Mouse (Mus musculus) midbrain, embryonic 12.5 days (tissue): Measurements from ENCODE around the gene Vmn1r209. TPM values are rescaled to one million over a fixed set of nuclear protein-coding genes. Genes with fewer than 3 reads are reported as not detected.

Experiments used
- polyA plus RNA-seq: library from polyadenylated mRNA; unstranded; fragments of >200 nt; fragmentation: Nextera tagmentation; extraction: Ambion mirVana; gene quantifications from 2 replicates; pipeline ENCODE4 v1.2.1, GENCODE M21; 2016

Vmn1r209 gene
- polyA plus RNA-seq, 1 experiment from 2014 or later = not detected

Other genes with a start within 250 kb of the Vmn1r209 start
- gene Vmn1r205, start 216.7 kb downstream of the Vmn1r209 start, polyA plus RNA-seq = not detected in 2 replicates
- gene Vmn1r206, start 185.4 kb downstream of the Vmn1r209 start, polyA plus RNA-seq = not detected in 2 replicates
- not detected in 2 replicates for gene Vmn1r207-ps, start 80.1 kb downstream of the Vmn1r209 start, polyA plus RNA-seq
- gene Vmn1r208, start 32.3 kb downstream of the Vmn1r209 start, polyA plus RNA-seq = not detected in 2 replicates
- gene Vmn1r210, start 21.7 kb upstream of the Vmn1r209 start, polyA plus RNA-seq = not detected in 2 replicates
- not detected in 2 replicates for gene Vmn1r211, start 47.9 kb upstream of the Vmn1r209 start, polyA plus RNA-seq
- not detected in 2 replicates for gene Vmn1r212, start 74.5 kb upstream of the Vmn1r209 start, polyA plus RNA-seq
- not detected in 2 replicates for gene Vmn1r213, start 198.0 kb upstream of the Vmn1r209 start, polyA plus RNA-seq
- gene Vmn1r214, start 220.7 kb upstream of the Vmn1r209 start, polyA plus RNA-seq = not detected in 2 replicates